Mouse (Mus musculus): ENCODE results near the gene Nr2f6.

DNA sequence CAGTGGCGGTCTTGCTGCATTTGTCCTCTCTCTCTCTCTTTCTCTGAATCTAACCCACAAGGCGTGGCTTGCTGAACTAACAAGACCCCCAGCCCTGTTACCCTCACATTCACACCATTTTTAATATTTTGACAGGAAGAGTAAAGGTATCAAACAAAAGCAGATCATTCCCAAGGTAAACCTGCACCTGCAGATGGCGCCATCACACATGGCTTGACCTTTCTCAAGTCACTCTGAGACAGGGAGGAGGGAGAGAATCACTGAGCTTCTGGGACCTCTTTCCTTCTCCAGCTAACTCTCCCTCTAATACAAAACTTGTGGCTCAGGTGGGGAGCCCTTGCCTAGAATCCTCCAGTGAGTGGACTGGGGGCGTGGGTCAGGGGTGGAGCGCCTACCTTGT lies 41.1 kb downstream of the Nr2f6 start:
- peak; percentile 44 for TF ChIP-seq CTCF (IDR thresholded peaks at IDR 0.05; ENCODE audit: insufficient read depth, low read length)
- TF ChIP-seq POLR2A (IDR thresholded peaks at IDR 0.05; ENCODE audit: borderline replicate concordance, extremely low read depth, low read depth, low read length): no peak
